Mouse (Mus musculus): Measurements from ENCODE around the gene Ncaph2.

DNA sequence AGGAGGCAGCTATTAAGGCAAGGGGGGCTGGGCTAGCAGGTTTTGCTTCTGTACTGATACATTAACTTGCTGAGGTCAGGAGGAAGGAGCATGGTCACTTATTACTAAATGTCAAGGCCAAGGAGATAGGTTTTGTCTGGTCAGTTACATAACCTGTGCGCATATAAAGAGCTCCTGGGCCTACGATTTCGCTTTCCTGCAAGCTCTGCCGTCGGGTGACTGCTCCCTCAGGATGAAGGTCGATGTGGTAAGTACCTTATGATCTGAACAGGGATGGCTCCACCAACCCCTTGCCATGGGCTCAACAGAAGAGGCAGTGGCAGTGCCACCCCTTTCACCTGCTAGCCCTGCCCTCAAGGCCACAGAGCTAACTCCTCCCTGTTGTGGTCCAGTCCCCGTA lies 21.2 kb upstream of the Ncaph2 start, which contains the start of gene Miox:
- TF ChIP-seq CTCF (conservative IDR thresholded peaks at IDR 0.05; ENCODE audit: low read length) (no peak), NANOG (IDR thresholded peaks at IDR 0.05; ENCODE audit: borderline replicate concordance, low read length) (no peak)
